Mouse (Mus musculus) kidney, postnatal 4 days (tissue): ENCODE measurements around the gene Rasgrf1.

Source experiments
- DNase-seq, 2 experiments: peaks; one replicate each; pipeline ENCODE4 v3.0.0; 2021; ENCODE audit warnings: mixed read lengths in 2 of 2

Gene Rasgrf1

DNA sequence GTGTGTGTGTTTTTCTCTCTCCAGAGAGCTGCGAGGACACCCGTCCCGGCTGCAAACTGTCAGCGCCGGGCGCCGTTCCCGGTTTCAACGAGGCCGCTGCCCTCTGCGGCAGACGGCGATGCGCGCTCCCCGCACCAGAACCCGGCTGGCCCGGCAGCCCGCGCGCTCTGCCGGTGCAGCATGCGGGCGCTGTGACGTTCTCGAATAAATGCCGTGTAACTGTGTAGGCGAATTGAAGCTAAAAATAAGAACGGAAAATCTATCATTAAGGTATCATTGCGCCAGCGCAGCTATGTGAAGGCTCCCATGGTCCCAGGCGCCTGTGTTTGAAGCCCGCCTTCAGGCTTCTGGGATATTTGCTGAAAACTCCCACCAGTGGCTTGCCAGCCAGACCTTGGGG, 1.1 kb upstream of the Rasgrf1 start:
- DNase-seq: peak; percentile 67 to 72

DNA sequence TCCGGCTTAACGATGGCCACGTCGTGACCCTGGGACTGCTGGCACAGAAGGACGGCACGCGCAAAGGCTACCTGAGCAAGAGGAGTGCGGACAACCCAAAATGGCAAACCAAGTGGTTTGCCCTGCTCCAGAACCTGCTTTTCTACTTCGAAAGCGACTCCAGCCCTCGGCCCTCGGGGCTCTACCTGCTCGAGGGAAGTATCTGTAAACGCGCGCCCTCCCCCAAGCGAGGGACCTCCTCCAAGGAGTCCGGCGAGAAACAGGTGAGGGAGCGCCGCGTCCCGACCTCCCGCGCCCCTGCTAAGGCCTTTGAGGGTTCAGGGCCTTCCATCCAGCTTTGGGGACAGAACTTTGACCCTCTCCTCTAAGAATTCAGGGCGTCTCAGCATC, 298 bp downstream of the Rasgrf1 start:
- peak in 1 of 2 experiments; percentile 3 for DNase-seq

DNA sequence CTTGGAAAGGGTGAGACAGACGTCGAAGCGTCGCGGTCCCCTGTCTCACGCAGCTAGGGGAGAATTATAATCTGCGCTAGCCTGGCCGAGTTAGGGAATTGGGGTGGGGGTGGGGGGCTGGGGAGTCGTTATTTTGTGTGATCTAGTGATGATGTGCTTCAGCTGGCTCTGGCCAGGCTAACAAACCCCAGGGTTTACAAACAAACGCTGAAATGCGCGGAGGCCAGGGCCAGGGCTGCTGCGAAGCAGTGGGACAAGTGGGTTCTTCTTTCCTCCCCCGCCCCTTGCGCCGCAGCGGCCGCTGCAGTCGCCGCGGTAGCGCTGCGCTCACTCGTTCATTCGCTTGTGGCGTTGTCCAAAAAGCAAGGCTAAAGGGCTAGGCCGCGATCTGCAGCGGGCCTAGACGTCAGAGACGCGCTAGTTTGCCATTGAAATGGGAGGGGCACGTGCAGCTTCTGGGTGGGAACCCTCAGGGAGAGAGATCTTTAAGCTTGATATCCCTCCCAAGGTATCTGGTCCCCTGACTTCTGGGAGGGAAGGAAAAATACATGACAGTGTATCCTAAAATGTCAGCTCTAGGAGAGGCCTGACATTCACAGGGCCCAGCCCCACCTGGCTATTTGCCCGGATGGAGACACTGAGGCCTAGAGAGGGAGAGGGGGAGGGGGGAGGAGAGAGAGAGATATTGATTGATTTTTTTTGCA, 1.2 kb downstream of the Rasgrf1 start:
- peak; percentile 24 to 41 for DNase-seq

DNA sequence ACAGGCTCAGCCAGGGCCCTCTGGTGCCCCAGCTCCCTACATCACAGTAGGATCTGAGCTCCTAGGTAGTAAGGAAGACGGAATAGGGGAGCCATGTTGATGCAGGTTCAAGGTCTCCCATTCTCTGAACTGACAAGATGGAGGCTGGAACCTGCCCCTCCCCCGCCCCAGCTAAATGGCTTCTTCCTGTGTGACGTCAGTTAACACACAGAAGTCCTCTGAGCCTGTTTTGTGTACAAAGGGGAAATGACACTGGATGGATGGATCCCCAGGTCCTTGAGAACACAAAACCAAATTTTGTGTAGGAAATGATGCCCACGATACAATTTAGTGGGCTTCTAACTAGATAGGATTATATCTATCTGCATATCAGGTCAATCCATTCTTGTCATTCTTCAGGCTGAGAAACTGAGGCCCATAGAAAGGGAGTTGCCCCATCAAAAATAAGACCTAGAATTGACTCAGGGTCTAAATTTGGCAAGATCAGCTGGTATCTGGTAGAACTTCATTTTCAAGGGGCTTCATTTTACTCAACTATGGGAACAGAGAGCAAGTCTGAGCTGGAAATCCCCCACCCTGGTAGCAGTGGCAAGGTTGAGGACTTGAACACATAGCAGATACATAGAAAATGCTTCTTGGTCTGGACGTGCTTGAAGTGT, 2.3 kb downstream of the Rasgrf1 start:
- no peak for DNase-seq

DNA sequence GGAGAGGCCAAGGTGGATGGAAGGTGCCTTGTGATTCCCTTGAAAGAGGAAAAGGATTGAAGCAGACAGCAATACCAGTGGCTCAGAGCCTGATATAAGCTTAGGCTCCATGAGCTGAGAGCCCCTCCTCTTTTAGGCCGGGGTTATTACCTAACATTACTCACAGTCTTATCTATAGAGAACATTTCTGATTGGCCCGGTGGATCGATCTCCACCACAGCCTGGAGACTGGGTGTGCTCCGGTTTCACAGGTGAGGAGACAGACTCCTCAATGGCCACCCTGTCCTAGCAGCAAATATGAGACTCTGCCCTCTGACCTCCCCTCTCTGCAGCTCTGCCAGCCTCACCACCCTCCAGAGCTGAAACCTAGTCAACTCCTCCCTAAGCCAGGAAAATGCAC, 3.4 kb downstream of the Rasgrf1 start:
- DNase-seq: no peak

DNA sequence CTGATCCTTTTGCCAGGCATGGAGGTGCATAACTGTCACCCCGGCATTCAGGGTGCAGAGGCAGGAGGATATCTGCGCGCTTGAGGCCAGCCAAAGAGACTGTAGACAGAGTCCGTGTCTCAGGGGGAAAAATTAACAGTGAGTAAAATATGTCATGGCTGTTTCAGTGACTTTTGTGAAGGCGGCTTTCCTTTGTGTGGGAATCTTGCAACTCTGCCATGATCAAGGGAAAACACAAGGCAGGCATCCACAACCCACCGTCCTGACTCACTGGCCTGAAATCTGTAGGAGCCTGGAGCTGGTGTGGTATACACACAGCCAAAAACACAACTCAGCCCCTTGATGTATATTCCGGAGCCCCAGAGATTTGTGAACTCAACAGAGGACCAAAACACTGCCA, 6.8 kb downstream of the Rasgrf1 start:
- DNase-seq: no peak

DNA sequence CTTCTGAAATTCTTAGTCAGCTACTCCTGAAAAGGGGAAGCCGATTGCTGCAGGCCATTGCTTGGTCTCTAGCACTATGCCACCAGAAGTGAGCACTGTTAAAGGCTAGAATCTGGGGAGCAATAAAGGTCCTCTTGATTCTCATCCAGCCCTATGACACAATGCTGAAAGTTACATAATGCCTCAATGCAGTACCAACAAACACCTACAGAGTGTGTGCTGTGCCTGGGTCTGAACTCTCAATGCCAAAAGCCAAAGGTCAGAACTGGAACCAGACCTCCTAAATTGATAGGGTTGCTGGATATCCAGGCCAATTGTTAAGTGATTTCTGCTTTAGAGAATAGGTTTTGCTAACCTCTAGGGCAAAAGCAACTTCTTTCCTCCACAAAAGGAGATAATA, 7.7 kb downstream of the Rasgrf1 start:
- DNase-seq: no peak

DNA sequence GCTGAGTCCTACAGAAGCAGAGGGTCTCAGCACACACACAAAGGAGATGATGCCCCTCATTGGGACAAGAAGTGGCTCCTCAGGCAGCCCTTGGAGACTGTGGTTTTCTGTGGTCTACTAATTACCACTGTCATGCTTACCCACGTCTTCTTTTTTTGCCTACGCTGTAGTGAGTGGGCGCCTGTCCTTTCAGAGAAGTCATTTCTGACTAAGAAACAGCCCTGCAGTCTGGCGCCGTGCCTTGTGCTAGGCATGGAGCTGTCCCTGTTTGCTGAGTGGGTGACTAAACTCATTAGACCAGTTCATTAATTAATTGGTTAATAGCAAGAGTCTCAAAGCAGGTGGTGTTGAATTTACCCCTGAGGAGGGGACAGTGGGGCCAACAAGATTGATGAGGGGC, 9.1 kb downstream of the Rasgrf1 start:
- no peak for DNase-seq

DNA sequence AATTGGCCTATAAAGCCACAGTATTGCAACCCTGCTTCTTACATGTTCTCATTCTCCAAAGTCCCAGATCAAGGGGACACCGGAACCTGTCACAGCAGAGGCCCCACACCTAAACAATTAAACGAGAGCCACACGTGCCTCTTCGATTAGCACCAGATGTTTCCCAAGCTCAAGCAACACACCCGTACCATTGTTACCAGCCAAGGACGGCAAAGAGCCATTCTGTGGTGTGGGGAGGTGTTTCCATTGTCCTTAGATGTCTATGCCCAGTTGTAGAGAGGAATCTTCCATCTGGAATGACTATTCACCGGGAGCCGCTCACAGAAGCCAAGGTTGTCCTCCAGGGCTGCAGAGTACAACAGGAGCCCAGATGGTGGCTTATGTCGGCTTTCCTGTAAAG, 11.4 kb downstream of the Rasgrf1 start:
- DNase-seq: no peak

DNA sequence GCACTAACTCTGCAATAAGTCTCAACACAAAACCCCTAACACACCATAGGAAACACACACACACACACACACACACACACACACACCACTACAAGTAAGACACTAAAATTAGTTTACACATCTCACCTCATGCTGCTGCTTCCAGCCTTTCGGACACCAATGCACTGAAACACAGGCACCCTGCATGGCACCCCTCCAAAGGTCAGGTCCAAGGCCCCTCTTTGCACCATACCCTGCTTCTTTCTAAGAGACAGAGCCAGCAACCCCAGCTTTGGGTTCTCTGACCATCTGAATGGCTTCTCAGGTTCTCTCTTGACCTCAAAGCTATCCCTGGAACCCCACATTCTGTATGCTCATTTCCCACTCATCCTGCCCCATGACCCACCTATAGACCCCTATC, 13.0 kb downstream of the Rasgrf1 start:
- no peak for DNase-seq

DNA sequence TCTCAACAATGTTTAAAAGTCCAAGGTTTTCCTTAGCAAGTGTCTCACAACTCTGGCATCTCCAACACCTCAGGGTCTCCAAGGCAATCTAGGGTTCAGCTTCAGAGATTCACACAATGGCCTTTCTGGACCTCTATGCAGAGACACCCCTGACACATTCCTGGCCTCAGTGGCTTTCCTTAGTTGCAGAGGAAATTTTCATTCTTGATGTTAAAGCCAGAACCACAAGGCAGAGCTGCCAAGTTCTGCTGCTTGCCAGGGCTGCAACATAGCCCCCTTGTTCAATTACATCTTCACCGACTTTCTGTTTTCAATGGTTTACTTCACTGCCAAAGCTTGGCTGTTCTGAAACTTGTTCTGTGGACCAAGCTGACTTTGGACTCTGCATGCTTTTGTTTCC, 15.1 kb downstream of the Rasgrf1 start:
- no peak for DNase-seq

DNA sequence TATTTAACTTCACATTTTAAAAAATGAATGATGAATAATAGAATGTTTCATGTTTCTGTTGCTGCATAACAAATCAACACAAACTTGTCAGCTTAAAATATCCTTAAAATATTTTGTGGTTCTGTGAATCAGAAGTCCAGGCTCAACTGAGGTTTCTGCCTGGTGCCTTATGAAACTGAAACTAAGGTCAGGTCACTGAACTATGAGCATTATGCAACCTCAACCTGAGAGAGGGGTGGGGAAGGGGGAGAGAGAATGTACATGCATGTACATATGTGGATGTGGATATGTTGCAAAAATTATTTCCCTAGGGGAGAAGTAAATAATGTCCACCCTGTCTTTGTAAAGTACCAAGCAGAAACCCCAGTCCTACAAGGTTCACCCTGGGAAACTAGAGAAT, 18.8 kb downstream of the Rasgrf1 start:
- DNase-seq: no peak

DNA sequence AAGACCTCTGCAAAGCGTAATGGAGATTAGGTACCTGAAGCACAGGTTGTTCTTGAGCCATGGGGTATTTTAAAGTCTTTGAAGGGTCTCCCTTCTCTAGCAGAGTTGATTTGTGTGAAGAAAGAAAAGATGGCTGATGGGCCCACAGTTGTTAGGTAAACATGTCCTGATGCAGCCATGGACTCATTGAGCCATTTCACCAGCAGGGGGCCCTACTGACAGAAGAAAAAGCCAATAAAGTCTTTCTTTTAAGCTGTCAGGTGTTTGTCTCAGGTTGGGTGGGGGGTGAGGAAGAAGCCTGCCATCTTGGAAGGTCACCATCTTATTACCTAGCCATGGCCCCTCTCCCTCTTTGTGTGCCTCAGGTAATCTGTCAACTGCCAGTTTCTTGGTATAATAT, 30.7 kb downstream of the Rasgrf1 start:
- peak in 1 of 2 experiments; percentile 4 for DNase-seq

DNA sequence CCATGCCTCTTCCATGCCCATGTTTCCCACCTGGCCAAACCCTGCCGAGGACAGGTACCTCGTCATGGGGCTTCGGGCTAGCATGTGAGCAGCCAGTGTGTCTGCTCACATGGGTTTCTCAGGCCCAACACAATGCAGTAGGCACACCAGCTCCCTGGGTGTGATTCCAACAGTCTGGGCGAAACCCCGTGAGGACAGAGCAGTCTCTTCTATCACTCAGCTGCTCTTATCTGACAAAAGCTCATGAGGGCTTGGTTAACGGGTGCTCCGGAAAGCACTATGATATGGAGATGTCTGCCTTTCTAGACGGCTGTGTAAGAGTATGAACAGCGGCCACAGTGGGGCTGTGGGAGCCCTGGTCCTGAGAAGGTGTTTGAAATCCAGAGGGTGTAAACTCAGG, 37.1 kb downstream of the Rasgrf1 start:
- DNase-seq: no peak

DNA sequence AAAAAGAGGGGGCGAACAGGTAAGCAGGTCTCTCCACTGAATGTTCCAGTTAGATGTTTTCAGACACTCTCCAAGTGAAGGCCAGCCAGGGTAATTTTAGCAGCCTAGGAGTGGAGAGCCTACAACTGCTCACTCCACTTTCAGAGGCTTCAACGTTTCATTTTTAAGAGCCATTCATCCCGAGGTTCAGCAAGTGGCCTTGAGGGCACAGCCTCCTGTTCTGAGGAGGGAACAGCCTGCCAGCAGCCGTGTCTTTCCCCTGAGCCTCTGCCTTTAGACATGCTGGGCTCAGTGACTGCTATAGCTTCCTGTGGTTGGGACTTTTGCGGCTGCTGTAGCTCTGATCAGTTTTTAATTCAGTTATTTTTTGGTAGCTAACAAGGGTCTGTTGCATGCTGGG, 38.9 kb downstream of the Rasgrf1 start:
- no peak for DNase-seq

DNA sequence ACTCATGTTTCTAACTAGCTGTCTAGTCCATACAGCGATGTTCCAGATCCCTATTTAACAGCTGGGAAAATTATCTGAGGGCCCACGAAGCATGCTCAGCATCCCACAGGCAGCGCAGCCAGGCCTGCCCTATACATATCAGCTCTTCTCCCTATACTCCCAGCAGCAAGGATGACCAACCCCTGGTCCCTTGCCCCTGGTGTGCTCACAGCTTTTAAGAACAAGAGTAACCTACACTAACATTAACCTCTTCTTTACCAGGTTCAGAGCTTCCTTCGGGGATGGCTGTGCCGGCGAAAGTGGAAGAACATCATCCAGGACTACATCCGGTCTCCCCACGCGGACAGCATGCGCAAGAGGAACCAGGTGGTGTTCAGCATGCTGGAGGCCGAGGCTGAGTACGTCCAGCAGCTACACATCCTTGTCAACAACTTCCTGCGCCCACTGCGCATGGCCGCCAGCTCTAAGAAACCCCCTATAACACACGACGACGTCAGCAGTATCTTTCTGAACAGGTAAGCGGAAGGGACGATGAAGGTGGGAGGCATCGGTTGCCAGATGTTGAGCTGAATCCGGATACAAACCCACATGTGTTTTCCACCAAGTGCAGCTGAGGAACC, 44.0 kb downstream of the Rasgrf1 start:
- DNase-seq: no peak

DNA sequence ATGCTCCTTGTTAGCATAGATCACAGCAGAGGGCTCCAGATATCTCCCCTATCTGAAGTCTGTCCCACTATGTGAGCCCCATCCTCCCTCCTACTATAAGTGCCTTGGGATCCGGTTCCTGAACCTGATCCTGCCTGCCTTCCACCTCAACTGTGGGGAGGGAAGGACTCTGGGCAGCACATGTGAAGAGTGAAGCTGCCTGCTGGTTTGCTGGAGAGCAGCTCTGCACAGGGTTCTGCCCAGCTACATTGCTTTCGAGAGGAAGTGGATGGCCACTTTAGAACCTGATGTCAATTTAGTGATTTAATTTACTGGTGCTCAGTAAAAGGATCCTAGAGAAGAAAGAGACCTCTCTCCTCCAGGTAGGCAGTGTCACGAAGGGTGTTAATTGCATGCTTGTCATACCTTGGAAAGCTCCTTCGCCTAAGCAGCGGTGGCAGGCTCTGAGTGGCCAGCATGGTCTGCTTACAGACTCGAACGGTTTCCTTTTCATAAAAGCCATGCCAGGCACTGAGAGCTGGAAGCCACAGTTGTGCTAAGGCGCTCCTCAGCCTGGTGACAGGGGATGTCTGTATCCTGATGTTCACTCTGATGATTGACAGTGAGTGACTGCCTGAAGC, 45.3 kb downstream of the Rasgrf1 start:
- DNase-seq: no peak

DNA sequence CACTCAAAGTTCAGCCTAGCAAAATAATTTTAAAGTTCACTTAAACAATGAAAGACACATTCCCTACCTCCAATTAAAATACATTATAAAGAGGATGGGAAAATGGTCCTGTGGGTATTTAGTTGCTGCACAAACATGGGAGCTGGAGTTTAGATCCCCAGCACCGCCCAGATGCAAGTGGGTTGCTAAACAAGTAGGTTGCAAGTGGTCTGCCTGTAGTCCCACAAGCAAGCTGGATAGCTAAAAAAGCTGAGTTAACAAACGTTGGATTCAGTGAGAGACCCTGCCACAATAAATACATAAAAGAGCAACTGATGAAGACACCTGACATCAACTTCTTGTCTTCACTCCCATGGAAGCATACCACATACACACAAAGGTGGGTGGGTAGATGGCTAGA, 49.3 kb downstream of the Rasgrf1 start:
- no peak for DNase-seq

DNA sequence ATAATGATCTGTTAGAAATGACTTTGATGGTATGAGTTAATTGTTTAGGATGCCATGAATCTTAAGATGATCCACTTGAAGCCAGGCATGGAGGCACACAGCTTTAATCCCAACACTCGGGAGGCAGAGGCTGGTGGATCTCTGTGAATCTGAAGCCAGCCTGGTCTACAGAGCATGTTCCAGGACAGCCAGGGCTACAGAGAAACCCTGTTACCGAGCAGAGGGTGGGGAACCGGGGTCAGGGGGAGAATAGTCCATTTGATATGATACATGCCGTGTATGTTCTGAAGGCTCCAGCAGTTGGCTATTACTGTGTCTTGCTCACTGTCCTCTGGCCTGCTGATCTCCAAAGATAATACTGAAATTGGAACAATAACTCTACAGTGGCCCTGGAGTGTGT, 54.4 kb downstream of the Rasgrf1 start:
- no peak for DNase-seq

DNA sequence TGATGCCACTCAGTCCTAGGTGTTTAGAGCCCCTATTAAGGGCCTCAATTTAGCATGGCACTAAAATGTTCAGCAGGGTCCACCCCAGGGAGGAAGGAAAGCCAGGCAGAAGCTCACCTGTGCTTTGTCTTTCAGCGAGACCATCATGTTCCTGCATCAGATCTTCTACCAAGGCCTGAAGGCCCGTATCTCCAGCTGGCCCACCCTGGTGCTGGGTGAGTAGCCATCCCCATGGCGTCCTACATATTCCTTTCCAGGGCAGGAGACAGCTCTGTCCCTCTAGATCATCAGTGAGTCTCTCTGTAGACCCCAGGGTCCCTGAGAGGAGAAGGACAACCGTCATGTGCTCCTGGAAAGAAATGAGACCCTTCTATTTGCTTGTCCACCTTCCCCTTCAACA, 58.0 kb downstream of the Rasgrf1 start:
- no peak for DNase-seq

DNA sequence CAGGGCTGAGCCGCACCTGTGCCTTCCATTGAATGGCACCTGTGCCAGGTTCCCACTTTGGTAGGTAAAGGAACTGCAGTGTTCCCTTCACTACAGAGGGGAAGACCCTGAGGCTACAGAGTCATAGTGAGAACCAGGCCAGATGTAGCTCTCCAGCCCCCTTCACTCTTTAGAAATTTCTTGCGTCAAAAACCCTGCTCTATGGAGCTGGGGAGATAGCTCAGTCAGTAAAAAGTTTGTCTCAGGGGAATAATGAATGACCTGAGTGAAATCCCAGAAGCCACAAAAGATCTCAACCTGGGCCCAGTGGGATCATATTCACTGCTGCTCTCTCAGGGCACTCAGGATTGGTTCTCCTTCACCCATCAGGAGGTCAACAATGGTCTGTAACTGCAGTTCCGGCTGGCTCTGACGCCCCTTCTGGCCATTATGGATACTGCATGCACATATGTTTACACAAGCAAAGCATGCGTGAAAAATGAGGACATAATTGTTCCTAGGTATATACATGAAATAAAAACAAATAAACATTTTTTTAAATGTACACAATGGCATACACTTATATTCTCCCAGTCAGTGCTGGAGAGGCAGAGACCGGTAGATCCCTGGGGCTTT, 59.2 kb downstream of the Rasgrf1 start:
- no peak for DNase-seq

DNA sequence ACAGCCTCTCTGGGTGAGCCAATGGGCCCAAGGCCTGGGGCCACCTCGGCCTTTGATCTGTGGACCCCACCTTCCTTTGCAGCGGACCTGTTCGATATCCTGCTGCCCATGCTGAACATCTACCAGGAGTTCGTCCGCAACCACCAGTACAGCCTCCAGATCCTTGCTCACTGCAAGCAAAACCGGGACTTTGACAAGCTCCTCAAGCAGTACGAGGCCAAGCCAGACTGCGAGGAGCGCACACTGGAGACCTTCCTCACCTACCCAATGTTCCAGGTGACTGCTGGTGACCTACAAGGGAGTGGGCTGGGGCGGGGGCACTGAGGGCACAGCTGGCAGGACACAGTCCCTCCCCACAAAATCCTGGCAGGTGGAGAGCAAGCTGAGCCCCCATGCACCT, 60.6 kb downstream of the Rasgrf1 start:
- DNase-seq: no peak

DNA sequence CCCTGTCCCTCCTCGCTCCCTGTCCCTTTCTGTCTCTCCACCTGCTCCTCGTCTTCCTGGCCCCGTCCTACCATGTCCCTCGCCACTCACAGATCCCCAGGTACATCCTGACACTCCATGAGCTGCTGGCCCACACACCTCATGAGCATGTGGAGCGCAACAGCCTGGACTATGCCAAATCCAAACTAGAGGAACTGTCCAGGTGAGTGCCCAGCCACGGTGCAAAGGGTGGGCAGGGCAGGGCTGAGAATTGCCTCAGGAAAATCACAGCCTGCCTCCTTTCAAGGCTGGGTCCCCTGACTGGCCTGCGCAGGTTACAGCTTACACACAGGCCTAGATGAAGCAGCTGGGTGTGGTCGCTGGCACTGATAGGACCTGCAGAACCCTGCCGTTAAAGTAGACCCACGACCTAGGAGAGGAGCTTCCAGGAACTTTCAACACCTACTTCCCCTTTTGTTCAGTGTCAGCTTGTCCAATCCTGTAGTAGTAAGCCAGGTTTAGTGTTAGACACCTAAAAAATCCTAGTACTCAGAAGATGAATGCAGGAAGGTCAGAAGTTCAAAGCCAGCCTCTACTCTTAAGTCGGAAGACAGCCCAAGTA, 61.3 kb downstream of the Rasgrf1 start:
- DNase-seq: no peak
